Mouse (Mus musculus) midbrain, embryonic 16.5 days (tissue): ENCODE measurements around the gene Shisal1. TPM values are rescaled to one million over a fixed set of nuclear protein-coding genes. Genes with fewer than 3 reads are reported as not detected.

Source experiments
- ATAC-seq: fragments of 200-750 bp; cut with Nextera tagmentation; 2 replicates; pipeline ENCODE4 v1.8.0; 2017; ENCODE audit warnings: moderate TSS enrichment
- H3K27ac ChIP-seq: fragments of 300-500 bp; sonication (generic); 2 replicates; pipeline ENCODE4 v1.5.1; 2014; ENCODE audit warnings: mild to moderate bottlenecking, low read length, mixed read lengths
- H3K27me3 ChIP-seq: fragments of 300-500 bp; sonication (generic); 2 replicates; pipeline ENCODE4 v1.6.1; 2014; ENCODE audit warnings: low read depth, low read length, mixed read lengths; ENCODE audit not compliant: control insufficient read depth, insufficient read depth
- H3K36me3 ChIP-seq: fragments of 300-500 bp; sonication (generic); 2 replicates; pipeline ENCODE4 v1.6.1; 2014; ENCODE audit warnings: mild to moderate bottlenecking, low read length, moderate library complexity, mixed read lengths; ENCODE audit not compliant: control insufficient read depth, insufficient read depth
- H3K4me1 ChIP-seq: fragments of 300-500 bp; sonication (generic); 2 replicates; pipeline ENCODE4 v1.6.1; 2014; ENCODE audit warnings: mild to moderate bottlenecking, low read length, mixed read lengths; ENCODE audit not compliant: control insufficient read depth, insufficient read depth
- H3K4me2 ChIP-seq: fragments of 300-500 bp; sonication (generic); 2 replicates; pipeline ENCODE4 v1.6.1; 2014; ENCODE audit warnings: mild to moderate bottlenecking, low read length, mixed read lengths
- H3K4me3 ChIP-seq: fragments of 300-500 bp; sonication (generic); 2 replicates; pipeline ENCODE4 v1.5.1; 2014; ENCODE audit warnings: low read depth, mild to moderate bottlenecking, low read length, moderate library complexity, mixed read lengths
- H3K9ac ChIP-seq: fragments of 300-500 bp; sonication (generic); 2 replicates; pipeline ENCODE4 v1.6.1; 2014; ENCODE audit warnings: low read depth, low read length, mixed read lengths
- H3K9me3 ChIP-seq: fragments of 300-500 bp; sonication (generic); replicated peaks from 2 replicates; pipeline ENCODE4 v1.6.1; 2014; ENCODE audit warnings: mild to moderate bottlenecking, low read length, mixed read lengths; ENCODE audit not compliant: control insufficient read depth, poor library complexity, severe bottlenecking
- WGBS: fragments of 180-500 bp; shearing (Covaris S2); extraction: QIAGEN DNeasy Blood & Tissue Kit; methylation state at CpG from one replicate; pipeline ENCODE4 v1.1.7; 2014; 5-methylcytosine and 5-hydroxymethylcytosine counted together
- polyA plus RNA-seq: library from polyadenylated mRNA; unstranded; fragments of >200 nt; fragmentation: Nextera tagmentation; extraction: Ambion mirVana; gene quantifications from 2 replicates; pipeline ENCODE4 v1.2.1, GENCODE M21; 2015

The Shisal1 gene
- polyA plus RNA-seq, 1 experiment from 2014 or later, result 20.3 TPM

DNA sequence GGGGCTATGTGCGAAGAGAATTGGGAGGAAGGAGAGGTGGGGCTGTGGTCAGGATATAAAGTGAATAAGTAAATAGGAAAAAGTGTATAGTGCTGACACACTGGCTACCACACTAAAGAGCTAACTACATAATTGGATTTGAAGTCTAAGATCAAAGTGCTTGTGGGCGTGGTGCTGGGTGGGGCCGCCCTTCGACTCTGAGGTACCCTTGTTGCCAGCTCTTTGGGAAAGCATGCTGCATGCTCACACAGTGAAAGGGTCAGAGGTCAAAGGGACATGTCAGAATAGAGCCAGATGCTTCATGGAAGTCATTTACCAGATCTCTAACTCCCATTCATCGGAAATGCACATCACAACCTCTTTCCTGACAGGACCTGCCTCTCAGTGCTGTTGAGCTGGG, 74.1 kb downstream of the Shisal1 start:
- Histone ChIP-seq H3K27ac (no peak overlapping the region), H3K36me3 (no peaks in the 10 kb centered on the region), H3K4me3 (no peak overlapping the region), H3K4me2 (no peak overlapping the region), H3K27me3 (no peaks in the 10 kb centered on the region), H3K4me1 (no peaks in the 10 kb centered on the region), H3K9me3 (peaks cover 8% of the 10 kb centered on the region), H3K9ac (no peak overlapping the region)
- 75% methylated on average over 5 of the region's 5 CpGs for WGBS
- no peak for ATAC-seq

GRCm38 (mm10) chr15:84367402-84367801, 79.5 kb downstream of the Shisal1 start:
- Histone ChIP-seq H3K9ac (no peak overlapping the region), H3K4me2 (no peak overlapping the region), H3K27me3 (no peaks in the 10 kb centered on the region), H3K4me3 (no peak overlapping the region), H3K9me3 (no peaks in the 10 kb centered on the region), H3K36me3 (no peaks in the 10 kb centered on the region), H3K27ac (no peak overlapping the region), H3K4me1 (no peaks in the 10 kb centered on the region)
- WGBS, result 86% methylated on average over 8 of the region's 8 CpGs
- no peak for ATAC-seq

- ATAC-seq, result no peak
- no peak overlapping the region for H3K4me2 ChIP-seq
Measured at GRCm38 (mm10) chr15:84366574-84366989, 80.3 kb downstream of the Shisal1 start.

DNA sequence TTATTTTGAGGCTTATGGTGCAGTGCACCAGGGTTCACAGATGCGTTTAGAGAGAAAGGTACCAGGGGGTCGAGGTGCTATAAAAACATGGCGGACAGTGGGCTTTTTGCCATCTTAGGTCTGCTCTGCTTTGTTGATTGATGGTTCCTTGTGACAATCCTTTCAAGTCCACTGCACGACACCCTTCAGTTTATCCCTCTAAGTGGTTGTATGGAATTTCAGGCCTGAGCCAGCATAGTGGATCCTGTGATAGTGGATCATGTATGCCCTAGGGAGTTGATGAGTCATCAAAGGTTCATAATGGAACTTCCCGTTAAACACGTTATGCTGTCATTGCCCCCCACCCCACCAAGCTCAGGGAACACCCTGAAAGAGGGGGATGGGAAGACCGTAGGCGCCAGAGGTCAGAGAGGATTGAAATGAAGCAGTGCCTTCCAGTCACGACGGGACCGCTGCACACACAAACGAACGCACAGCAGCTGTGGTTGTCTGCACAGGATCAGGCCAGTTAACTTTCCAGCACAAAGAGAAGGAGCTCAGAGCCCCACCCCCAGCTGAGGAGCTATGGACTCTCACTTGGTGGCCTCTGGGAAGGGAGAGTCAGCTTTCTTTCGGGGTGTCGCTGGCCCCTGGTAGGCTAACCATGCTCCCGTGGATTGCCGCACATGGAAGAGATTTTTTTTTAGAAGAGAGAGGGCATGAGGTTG, 81.1 kb downstream of the Shisal1 start:
- Histone ChIP-seq H3K36me3 (no peaks in the 10 kb centered on the region), H3K27me3 (no peaks in the 10 kb centered on the region), H3K4me2 (no peak overlapping the region), H3K4me1 (peaks cover 4% of the 10 kb centered on the region), H3K9me3 (no peaks in the 10 kb centered on the region), H3K9ac (no peak overlapping the region), H3K27ac (no peak overlapping the region), H3K4me3 (no peak overlapping the region)
- no peak for ATAC-seq
- 69% methylated on average over 17 of the region's 17 CpGs for WGBS

More at GRCm38 (mm10) chr15:84366574-84366989, 80.3 kb downstream of the Shisal1 start:
- 83% methylated on average over 10 of the region's 10 CpGs for WGBS
- H3K9me3 ChIP-seq, result no peaks in the 10 kb centered on the region
- no peak overlapping the region for H3K27ac ChIP-seq
- H3K4me3 ChIP-seq, result no peak overlapping the region
- H3K9ac ChIP-seq, result no peak overlapping the region
- H3K27me3 ChIP-seq, result no peaks in the 10 kb centered on the region
- H3K4me1 ChIP-seq, result no peaks in the 10 kb centered on the region
- H3K36me3 ChIP-seq, result no peaks in the 10 kb centered on the region

DNA sequence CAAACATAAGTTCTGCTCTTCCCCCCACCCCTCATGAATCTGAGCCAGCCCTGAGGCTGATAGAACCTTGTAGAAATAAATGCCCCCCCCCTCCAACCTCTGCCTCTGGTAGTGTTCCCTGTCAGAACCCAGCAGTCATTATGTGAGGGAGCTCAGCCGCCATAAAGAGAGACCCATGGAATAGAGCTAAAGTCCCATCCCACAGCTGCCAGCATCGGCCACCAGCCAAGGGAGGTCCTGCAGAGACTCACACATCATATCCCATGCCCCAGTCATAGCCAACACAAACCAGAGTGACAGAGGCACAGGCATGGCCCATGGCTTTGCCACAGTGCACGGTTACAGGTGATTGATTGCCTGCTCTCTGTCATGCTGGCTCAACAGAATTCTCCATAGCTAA, 82.2 kb downstream of the Shisal1 start:
- no peak for ATAC-seq
- Histone ChIP-seq H3K9me3 (no peaks in the 10 kb centered on the region), H3K4me1 (peaks cover 10% of the 10 kb centered on the region), H3K27me3 (no peaks in the 10 kb centered on the region), H3K36me3 (no peaks in the 10 kb centered on the region), H3K27ac (no peak overlapping the region), H3K4me2 (no peak overlapping the region), H3K9ac (no peak overlapping the region), H3K4me3 (no peak overlapping the region)
- 94% methylated on average over 3 of the region's 3 CpGs for WGBS

DNA sequence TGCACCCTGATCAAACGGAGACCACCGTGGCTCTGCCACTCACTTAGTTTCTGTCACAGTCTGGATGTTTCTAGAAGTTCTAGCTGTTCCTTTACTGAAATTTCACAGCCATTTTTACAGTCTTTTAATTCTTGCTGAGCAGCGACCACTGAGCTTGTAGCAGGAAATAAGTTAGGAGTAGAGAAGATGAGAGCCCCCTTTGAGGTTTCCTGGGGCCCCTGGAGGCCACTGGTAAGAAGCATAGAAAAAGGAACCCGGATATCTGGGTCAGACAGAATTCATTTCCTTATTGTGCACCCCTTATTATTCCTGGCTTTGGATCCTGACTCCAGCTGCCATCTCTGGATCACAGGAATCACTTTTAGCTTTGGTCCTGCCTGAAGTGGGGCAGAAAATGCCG, 91.8 kb downstream of the Shisal1 start:
- no peak for ATAC-seq
- H3K27ac ChIP-seq, result no peak overlapping the region
- H3K4me1 ChIP-seq, result no peaks in the 10 kb centered on the region
- H3K9ac ChIP-seq, result no peak overlapping the region
- 72% methylated on average over 5 of the region's 5 CpGs for WGBS
- no peak overlapping the region for H3K4me2 ChIP-seq
- H3K27me3 ChIP-seq, result no peaks in the 10 kb centered on the region
- no peaks in the 10 kb centered on the region for H3K9me3 ChIP-seq
- H3K36me3 ChIP-seq, result no peaks in the 10 kb centered on the region
- H3K4me3 ChIP-seq, result no peak overlapping the region

DNA sequence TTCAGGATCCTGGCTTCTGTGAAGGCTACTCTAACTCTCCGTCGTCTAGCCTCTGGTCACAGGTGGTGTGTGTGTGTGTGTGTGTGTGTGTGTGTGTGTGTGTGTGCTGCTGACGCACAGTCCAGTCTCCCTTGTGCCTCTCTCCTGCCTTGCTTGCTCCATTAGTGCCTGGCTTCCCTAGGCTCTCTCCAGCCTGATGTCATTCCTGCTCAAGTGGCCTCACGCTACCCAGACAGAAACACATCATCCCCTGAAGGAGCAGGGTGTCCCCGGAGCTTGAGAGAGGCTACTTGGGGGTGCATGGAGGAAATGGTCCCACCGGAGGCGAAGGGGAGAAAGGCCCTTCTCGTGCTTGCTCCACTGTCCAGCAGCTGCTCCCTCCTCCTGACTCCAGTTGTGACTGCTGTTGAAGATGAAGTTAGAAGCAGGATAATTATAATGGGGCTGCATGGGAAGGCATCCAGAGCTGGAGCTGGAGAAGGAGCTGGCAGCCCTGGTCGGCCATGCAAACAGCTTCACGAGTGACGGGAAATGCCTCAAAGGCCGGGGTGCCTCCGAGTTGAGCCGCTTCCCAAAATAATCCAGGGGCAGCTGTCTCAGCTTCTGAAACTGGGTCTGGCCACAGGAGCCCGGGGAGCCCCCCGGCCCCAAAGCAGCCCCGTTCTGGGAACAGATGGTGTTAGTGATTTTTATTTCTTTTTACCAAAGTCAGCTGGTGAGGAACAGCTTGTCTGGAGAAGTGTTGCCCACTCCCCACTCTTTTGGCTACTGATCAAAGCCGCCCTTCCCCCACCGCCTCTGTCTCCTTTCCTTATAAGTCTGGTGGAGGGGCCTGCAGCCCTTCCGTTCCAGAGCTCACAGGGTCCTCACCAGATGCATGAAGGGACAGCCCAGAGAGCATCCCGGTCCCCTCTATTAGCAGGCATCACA, 94.7 kb downstream of the Shisal1 start:
- Histone ChIP-seq H3K27ac (peak overlapping the region; percentile 23; the same call in 1 of the 2 replicates), H3K36me3 (no peaks in the 10 kb centered on the region), H3K27me3 (no peaks in the 10 kb centered on the region), H3K4me2 (no peak overlapping the region), H3K9ac (no peak overlapping the region), H3K9me3 (no peaks in the 10 kb centered on the region), H3K4me3 (no peak overlapping the region), H3K4me1 (no peaks in the 10 kb centered on the region)
- ATAC-seq, result no peak
- 58% methylated on average over 21 of the region's 21 CpGs for WGBS

DNA sequence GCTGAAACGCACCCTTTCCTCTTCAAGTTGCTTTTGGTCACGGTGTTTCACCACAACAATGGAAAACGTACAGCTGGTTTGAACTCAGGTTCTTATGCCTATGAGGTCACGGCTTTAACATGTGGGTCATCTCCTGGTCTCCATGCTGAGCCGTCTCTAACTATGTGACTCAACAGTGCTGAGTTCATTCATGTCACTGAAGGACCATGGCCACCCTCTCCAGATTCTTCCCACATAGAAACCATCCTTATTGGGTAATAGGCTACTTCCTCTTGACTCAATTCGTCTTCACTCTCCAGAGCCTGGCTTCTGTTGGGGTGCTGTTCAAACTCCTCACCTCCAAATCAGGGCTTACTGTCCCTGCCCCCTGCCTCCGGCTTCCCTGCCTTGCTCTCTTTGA, 95.6 kb downstream of the Shisal1 start:
- H3K9me3 ChIP-seq, result no peaks in the 10 kb centered on the region
- WGBS, result 84% methylated on average over 7 of the region's 7 CpGs
- no peak overlapping the region for H3K27ac ChIP-seq
- ATAC-seq, result no peak
- H3K4me2 ChIP-seq, result no peak overlapping the region
- H3K4me3 ChIP-seq, result no peak overlapping the region
- no peaks in the 10 kb centered on the region for H3K4me1 ChIP-seq
- no peaks in the 10 kb centered on the region for H3K27me3 ChIP-seq
- no peaks in the 10 kb centered on the region for H3K36me3 ChIP-seq
- H3K9ac ChIP-seq, result no peak overlapping the region
